Mouse (Mus musculus) urinary bladder, adult 2 months (tissue): Measurements from ENCODE around the gene Mrpl47. TPM values are rescaled to one million over a fixed set of nuclear protein-coding genes. Genes with fewer than 3 reads are reported as not detected.
"Not testable (repeated sequence)": the region's sequence is repeated elsewhere in the genome, so short reads cannot be mapped to it uniquely, and the experiment has no call there.

Experiments
- DNase-seq: peaks from one replicate; pipeline ENCODE4 v3.0.0; 2022; ENCODE audit warnings: low spot score
- polyA plus RNA-seq: library from polyadenylated mRNA; depleted of rRNA; stranded (reverse); fragments of >200 nt; gene quantifications from 2 replicates; pipeline ENCODE4 v1.2.3, GENCODE M21; 2012; rRNA removed

Gene Mrpl47
- polyA plus RNA-seq, 1 experiment = 14.8 TPM

DNA sequence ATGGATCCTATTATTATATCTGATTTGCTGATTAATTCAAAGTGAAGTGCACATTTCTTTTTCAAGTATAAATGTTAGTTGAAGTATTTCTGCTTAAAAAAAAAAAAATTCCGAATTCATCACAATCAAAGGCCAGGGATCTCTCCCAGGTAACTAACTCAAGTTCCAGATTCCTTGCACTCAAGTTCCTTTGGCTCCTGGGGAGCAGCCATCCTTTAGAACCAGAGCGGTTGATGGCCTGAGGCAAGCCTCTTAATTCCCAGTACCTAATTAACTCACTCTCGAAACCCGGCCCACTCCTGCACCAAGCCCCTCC, 29.4 kb downstream of the Mrpl47 start:
- DNase-seq = no peak

DNA sequence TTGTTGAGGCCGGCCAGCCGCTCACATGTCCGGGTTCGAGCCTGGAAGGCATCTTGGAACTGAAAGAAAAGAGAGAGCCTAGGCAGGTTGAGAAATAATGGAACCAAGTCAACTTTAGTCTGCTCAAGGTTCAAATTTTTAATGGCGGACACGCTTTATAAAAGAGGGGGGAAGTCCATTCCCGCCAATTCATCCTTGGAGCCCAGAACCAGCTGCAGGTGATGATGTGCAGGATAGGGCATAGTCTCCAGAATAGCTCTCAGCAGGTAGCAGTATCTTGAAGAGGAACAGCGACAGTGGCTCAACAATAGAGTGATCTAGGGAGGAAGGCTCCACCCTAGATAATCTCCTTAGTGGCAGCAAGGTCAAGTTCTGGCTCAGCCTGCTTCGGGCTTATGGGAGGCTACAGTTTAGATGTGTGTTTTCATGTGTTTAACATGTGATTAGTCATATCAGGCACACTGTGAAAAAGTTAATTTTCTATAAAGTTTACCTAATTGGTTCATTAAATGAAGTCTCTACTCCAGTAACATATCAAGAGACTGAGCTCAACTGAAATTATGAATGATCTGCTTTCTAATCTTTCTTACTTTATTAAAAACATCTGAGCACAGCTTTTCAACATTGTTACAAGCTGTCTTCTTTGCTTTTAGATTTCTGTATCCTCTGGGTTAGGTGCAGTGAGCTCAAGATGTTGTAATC, 31.6 kb downstream of the Mrpl47 start, which contains the start of gene Actl6a:
TSS of gene Actl6a (plus strand) at position 652 of the 702 bp plus-strand sequence.
- DNase-seq = not testable (repeated sequence)

DNA sequence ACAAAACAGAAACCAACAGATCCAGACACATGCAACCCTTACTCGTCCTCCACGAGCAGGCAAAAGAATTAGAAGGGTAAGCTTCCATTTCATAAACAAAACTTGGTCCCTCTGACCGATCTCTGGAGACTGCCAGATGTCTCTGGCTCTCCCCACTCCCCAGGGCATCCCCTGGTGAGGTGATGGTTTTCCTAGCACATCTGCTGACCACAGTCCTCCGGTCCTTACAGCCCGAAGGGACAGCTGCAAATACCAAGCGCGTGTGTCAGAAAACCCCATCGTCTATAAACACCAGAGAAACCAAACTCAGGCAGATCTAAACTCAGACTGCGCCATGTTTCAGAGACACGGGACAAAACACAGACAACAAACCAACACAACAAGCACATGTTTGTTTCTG, 32.8 kb downstream of the Mrpl47 start:
- not testable (repeated sequence) for DNase-seq

DNA sequence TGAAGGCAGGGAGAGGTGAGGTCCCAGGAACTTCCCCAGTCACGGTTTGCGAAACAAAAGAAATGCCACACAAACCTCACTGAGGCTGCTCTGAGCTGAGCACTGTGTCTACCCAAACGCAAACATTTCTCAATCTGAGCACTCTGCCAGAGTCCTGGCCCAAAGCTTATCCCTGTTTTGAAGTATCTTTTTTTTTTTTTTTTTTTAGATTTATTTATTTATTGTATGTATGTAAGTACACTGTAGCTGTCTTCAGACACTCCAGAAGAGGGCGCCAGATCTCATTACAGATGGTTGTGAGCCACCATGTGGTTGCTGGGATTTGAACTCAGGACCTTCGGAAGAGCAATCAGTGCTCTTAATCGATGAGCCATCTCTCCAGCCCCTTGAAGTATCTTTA, 33.4 kb downstream of the Mrpl47 start:
- DNase-seq = not testable (repeated sequence)

DNA sequence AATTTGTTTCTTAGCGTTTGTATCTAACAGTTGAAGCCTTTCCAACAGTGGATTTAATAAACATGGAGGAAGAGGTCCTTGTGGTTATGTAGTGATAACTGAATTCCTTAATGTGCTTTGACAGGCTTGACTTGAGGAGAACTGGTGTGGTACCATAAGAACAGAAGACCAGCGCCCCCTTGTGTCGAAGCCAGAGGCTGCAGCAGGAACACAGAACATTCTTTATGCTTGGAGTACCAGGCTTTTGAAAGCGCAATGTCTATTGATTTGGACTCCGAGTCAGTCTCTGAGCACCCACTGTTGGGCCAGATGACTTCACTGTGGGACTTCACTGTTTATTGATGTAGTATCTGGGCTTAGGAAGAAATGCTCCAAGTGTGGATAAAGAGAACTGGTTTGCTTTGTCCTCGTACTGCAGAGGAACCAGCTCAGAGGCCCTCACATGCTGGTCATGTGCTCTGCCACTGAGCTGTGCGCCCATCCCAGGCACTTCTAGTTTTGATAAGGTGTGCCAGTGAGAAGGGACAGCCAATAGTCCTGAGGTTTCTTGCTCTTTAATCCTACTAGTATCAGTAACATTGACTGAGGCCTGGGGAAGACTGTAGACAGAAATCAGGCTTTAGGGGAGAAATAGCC, 39.1 kb downstream of the Mrpl47 start:
- peak; percentile 55 for DNase-seq

DNA sequence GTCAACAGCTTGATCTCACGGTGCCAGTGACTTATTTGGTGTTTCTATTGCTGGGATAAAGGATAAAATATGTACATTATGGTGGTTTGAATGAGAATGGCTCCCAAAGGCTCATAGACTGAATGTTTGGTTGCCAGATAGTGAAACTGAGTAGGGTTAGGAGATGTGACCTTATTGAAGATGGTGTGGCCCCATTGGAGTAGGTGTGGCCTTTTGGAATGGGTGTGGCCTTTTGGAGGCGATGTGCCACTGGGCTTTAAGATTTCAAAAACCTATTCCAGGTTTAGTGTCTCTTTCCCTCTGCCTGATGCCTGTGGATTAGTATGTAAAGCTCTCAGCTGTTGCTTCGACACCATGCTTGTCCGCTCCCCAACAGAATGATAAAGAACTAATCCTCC, 41.8 kb downstream of the Mrpl47 start:
- no peak for DNase-seq

DNA sequence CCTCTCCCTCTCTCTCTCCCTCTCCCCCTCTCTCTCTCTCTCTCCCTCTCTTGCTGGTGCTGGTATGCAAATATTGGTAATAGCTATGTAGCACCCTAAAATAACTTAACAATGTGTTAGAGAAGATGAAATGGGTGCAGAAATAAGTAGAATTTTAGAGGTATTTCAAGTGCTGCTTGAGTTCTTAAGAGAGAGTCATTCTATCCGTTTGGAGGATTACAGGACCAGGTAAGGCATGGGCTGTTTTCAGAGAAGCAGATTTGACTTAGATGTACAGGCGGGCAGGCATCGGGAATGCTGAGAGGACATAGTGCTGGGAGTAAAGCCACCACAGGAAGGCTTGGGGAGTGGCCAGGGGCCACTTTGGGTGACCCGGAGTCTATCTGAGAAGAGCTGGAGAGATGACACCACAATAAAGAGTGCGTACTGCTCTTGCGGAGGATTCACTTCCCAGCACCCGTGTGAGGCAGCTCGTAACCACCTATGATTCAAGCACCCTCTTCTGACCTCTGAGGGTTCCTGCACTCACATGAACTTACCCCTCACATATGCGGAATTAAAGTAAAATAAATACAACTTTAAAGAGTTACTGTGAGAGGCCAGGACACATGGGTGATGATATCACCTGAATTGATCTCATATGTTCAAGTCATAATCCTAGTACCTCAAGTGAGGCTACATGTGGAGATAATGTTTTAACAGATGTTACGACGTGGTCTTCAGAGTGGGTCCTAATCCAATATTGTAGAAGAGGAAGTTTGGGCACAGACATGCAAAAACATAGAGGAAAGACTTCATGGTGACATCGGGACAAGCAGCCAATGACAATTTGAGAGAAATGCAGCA, 42.4 kb downstream of the Mrpl47 start:
- no peak for DNase-seq

DNA sequence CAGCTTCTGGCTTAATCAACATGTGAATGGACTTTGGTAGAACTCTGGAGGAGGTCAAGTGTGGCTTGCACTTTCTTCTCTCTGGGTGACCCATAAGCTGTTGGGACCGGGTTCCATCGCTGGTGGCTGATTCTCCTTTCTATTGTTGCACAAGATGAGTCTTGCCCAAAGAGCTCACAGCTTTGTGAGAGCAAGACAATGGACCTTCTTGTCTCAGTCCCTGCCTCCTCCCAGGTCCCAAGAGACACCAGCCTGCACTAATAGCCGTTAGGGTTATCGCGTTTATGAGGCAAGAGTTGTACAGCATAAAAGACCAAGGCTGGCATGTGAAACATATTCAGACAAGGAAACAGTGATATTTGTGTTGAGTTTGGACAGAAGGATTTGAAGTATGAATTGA, 43.2 kb downstream of the Mrpl47 start:
- no peak for DNase-seq

DNA sequence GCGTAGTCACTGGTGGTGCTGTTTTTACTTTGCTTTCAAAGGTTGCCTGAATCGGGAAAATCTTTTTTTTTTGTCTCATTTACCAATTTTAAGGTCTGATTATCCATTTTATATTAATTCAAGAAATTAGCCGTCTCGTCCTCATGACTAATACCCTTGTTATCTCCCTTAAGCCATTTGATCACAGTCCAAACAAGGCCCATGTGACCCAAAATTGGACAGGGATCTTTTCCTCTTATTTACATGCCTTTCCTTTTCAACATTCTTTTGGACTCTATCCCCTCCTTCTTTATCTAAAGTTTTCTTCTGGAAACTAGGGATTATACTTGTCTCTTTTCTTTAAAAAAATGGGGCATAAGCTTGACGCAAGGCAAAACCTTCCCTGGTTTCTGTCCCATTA, 45.6 kb downstream of the Mrpl47 start:
- no peak for DNase-seq

DNA sequence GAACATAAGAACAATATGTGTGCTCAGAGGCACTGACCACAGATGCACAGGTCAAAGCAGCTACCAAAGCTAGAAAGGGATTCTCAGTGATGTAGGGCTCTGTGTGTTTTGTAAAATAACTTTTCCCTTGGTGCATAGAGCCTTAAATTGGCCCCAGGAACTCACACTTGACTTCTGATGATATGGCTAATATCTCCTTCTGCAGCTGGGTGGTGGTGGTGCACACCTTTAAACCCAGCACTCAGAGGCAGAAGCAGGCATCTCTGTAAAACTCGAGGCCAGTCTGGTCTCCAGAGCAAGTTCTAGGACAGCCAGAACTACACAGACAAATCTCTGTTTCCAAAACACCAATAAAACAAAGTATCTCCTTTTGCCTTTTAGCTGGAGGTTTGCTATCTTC, 46.5 kb downstream of the Mrpl47 start:
- no peak for DNase-seq

DNA sequence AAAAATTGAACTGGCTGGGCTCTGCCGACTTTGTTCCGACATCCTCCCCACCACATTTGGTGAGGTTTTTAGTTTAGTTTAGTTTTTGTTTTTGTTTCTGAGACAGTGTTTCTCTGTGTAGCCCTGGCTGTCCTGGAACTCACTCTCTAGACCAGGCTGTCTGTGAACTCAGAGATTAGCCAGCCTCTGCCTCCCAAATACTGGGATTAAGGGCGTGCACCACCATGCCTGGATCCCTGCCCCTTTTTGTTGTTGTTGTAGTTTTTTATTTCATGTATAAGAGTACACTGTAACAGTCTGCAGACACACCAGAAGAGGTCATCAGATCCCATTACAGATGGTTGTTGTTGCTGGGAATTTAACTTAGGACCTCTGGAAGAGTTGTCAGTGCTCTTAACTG, 47.4 kb downstream of the Mrpl47 start:
- no peak for DNase-seq

DNA sequence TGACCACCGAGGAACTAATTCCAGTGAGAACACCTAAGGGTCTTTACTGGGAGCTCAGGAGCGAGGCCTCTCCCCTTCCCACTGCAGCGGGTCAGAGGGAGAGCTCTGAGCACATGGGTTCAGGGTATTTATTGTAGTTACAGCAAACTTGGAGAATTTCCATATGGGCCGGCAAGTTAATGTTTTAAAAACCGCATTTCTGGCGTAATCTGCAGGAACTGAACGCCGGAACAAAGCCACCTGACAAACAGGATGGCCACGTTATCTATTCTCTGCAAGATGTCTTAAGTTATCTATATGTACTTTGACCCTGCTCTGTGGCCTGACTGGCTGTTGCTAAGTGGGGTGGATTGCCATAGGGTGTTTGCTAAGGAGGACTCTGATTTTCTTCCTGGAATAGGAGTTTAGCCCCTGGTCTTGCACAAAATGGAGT, 47.8 kb downstream of the Mrpl47 start:
- DNase-seq = no peak

DNA sequence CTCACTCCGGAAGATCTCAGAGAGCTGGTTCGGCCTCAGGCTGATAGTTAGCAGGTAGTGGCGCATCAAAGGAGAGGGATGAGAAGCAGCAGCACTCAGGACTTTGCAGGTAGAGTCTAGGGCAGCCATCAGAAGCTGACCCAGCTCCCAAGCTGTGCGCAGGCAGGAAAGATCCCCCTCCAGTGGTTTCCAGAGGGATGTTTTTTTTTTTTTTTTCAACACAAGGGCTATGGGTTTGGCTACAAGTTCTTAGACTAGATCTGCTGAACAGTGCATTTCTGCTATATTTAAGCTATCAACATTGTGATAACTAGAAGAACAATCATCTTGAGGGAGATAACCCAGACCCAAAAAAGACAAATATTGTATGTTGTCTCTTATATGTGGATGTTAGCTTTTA, 50.2 kb downstream of the Mrpl47 start:
- no peak for DNase-seq

DNA sequence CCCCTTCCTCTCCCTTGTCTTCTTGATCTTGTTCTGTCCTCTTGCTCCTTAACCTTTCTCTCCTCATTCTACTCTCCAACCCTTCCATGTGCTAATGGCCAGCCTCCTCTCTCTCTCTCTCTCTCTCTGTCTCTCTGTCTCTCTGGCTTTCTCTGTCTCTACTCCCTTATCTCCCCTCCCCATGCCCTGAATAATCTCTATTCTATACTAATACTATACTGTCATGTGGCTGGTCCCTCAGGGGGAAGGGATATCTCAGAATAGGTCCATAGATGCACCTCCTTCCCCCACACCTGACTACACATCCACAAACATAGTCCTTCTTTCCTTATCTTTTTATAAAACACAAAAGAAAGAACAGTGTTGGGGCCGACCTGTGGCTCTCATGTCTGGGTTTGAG, 50.9 kb downstream of the Mrpl47 start:
- no peak for DNase-seq

DNA sequence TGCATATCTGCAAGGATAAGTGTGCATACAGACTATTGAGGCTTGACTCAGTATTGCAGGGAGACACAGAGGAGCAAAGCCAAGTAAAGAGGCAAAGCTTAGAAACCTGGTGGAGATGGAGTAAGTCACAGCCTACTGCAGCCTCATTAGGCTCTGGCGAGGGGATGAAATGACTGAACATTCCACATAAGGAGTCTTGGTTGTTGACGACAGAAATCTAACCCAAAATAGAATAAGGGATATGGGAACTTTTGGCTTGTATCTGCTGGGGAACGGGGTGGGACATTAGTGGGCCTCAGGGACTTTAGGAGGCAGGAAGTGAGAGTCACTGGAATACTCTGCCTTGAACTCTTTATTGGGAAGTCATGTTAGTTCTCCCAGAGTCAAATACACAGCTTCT, 52.8 kb downstream of the Mrpl47 start:
- no peak for DNase-seq

DNA sequence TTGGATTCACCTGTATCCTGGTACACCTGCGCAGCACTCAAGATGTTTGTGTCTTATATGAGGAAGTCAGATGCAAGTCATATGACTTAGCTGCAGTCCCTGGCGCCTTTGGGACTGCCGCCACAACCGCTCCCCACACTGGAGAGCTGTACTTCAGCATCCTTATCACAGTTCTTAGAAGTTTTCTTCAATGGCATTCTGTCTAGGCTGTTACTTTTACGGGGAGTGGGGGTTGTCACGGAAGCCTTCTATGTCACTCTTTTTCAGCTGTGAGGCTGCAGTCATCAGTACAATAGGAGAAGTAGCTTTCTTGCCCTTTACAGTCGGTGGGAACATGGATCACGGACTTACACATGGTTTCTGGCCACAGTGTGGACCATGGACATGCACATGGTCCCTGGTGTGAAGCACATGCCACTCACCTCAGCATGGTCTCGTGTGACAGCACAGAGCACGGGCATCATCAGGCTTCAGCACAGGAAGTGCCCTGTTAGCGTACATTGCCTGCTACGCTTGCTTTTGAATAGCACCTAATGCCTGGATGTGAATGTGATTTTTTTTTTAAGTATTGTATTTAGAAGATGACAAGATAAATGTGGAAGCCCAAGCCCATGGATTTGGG, 54.4 kb downstream of the Mrpl47 start:
- no peak for DNase-seq

DNA sequence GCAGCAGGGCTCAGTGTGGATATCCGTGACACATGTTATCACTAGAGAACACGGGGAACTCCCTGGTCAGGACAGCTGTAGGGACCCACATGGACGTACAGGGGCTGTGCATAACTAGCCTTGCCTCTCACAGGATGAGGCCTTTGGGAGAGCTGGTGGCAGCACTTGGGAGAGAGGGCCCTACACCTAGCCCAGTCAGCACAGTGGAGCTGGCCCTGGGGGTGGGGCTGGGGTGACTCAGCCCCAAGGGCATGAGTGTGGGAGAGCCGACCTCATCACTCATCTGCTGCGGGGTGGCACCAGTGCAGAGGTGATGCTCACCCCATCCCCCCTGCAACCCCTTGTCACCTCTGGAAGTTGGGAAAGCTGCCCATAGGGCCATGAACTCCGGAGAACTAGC, 61.0 kb downstream of the Mrpl47 start:
- no peak for DNase-seq

Other genes starting within 250 kb of the Mrpl47 start
- not detected in 2 replicates for gene Kcnmb3, start 245.4 kb downstream of the Mrpl47 start, polyA plus RNA-seq
- 36.3 and 40.9 TPM in 2 replicates for gene Zfp639, start 227.3 kb downstream of the Mrpl47 start, polyA plus RNA-seq
- gene Mfn1, start 208.1 kb downstream of the Mrpl47 start, polyA plus RNA-seq = 40.2 and 56.0 TPM in 2 replicates
- gene Gnb4, start 121.0 kb downstream of the Mrpl47 start, polyA plus RNA-seq = 36.6 and 40.9 TPM in 2 replicates
- 28.2 and 31.9 TPM in 2 replicates for gene Actl6a, start 31.3 kb downstream of the Mrpl47 start, polyA plus RNA-seq
- 207 and 209 TPM in 2 replicates for gene Ndufb5, start 615 bp downstream of the Mrpl47 start, polyA plus RNA-seq
- 1.8 and 2.6 TPM in 2 replicates for gene Usp13, start 79.9 kb upstream of the Mrpl47 start, polyA plus RNA-seq